Mouse (Mus musculus) limb, embryonic 13.5 days (tissue): ENCODE results near the gene Ddx47. TPM values are rescaled to one million over a fixed set of nuclear protein-coding genes. Genes with fewer than 3 reads are reported as not detected.

Source experiments
- ATAC-seq: fragments of 200-750 bp; cut with Nextera tagmentation; 2 replicates; pipeline ENCODE4 v1.8.0; 2017; ENCODE audit warnings: low read depth, moderate number of reproducible peaks, moderate TSS enrichment; ENCODE audit not compliant: low FRiP score
- H3K27ac ChIP-seq: fragments of 300-500 bp; sonication (generic); 2 replicates; pipeline ENCODE4 v1.5.1; 2015; ENCODE audit warnings: inconsistent platforms, mild to moderate bottlenecking, moderate library complexity
- H3K27me3 ChIP-seq: fragments of 300-500 bp; sonication (generic); 2 replicates; pipeline ENCODE4 v1.6.1; 2015; ENCODE audit warnings: mild to moderate bottlenecking, inconsistent platforms
- H3K36me3 ChIP-seq: fragments of 300-500 bp; sonication (generic); 2 replicates; pipeline ENCODE4 v1.6.1; 2015; ENCODE audit warnings: inconsistent platforms, mild to moderate bottlenecking, moderate library complexity
- H3K4me1 ChIP-seq: fragments of 300-500 bp; sonication (generic); 2 replicates; pipeline ENCODE4 v1.6.1; 2015; ENCODE audit warnings: inconsistent platforms
- H3K4me2 ChIP-seq: fragments of 300-500 bp; sonication (generic); replicated peaks from 2 replicates; pipeline ENCODE4 v1.6.1; 2015; ENCODE audit warnings: inconsistent platforms, mild to moderate bottlenecking, moderate library complexity
- H3K4me3 ChIP-seq: fragments of 300-500 bp; sonication (generic); 2 replicates; pipeline ENCODE4 v1.5.1; 2015; ENCODE audit warnings: moderate library complexity, mild to moderate bottlenecking, inconsistent platforms
- H3K9ac ChIP-seq: fragments of 300-500 bp; sonication (generic); 2 replicates; pipeline ENCODE4 v1.6.1; 2015; ENCODE audit warnings: mild to moderate bottlenecking, inconsistent platforms
- H3K9me3 ChIP-seq: fragments of 300-500 bp; sonication (generic); 2 replicates; pipeline ENCODE4 v1.6.1; 2016; ENCODE audit warnings: inconsistent platforms
- WGBS: fragments of 180-500 bp; shearing (Covaris S2); methylation state at CpG from one replicate; pipeline ENCODE4 v1.1.7; 2015; 5-methylcytosine and 5-hydroxymethylcytosine counted together
- polyA plus RNA-seq: library from polyadenylated mRNA; unstranded; fragments of >200 nt; fragmentation: Nextera tagmentation; extraction: Ambion mirVana; gene quantifications from 2 replicates; pipeline ENCODE4 v1.2.1, GENCODE M21; 2015

Ddx47 gene
- polyA plus RNA-seq, 1 experiment from 2014 or later = 120 TPM

DNA sequence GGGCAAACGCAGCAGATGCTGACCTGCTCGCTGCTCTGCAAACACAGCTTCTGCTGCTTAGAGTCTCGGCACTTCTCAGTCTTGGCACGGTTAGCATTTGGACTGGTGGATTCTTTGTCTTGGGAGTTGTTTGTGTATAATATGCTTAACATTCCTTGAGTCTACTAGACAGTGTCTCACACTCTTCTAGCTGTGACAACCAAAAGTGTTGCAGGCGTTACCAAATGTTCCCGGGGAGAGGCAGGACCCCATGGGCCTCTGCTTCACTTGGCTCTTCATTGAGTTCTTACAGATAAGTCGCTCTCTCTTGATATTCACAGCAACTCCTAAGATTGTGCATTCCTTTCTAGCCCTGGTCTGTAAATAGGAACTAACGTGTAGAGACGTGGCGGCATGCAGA lies 8.2 kb downstream of the Ddx47 start:
- H3K36me3 ChIP-seq = peaks cover 98% of the 10 kb centered on the region
- no peak overlapping the region for H3K9ac ChIP-seq
- no peak overlapping the region for H3K4me3 ChIP-seq
- 91% methylated on average over 10 of the region's 10 CpGs for WGBS
- no peak for ATAC-seq
- no peaks in the 10 kb centered on the region for H3K4me1 ChIP-seq
- H3K27me3 ChIP-seq = no peaks in the 10 kb centered on the region
- H3K27ac ChIP-seq = no peak overlapping the region
- H3K4me2 ChIP-seq = no peak overlapping the region
- no peaks in the 10 kb centered on the region for H3K9me3 ChIP-seq

DNA sequence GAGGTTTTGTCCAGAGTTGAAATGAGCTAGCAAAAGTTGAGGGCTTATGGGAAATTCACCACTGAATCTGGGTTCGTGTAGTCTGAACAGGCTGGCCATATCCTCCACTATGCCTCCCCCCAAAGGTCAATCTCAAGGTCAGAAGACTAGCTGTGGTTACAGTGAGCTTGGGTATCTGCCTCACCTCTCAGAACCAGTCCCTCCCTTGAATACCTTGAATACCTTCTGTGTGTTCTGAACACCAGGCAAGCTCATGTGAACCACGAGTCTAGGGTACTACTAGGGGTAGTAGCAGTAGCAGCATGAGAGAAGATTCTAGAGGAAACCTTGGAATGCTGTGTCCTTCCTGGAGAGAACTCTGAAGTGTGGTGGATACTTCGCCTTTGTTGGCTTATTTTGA lies 10.2 kb downstream of the Ddx47 start:
- no peak for ATAC-seq
- Histone ChIP-seq H3K9ac (no peak overlapping the region), H3K4me2 (no peak overlapping the region), H3K4me3 (no peak overlapping the region), H3K4me1 (no peaks in the 10 kb centered on the region), H3K27me3 (no peaks in the 10 kb centered on the region), H3K9me3 (no peaks in the 10 kb centered on the region), H3K36me3 (peaks cover 84% of the 10 kb centered on the region), H3K27ac (no peak overlapping the region)
- 86% methylated on average over 3 of the region's 3 CpGs for WGBS

DNA sequence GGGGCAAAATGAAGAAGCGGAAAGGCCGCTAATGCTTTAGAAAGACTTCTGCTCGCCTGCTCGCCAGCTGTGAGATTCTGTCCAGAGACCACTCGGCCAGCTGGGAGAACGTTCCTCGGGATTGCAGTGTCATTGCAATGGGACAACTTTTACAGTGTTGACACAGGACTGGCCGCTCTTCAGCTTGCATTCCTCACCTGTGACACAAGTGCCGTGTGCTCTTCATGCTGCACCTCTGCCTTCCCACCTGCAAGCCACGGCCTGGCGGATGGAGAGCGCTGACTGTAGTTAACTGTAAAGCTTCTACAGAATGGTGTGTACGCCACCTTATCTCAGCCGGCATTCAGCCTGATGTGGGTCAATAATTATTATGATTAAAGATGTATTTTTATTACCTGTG lies 12.0 kb downstream of the Ddx47 start:
- no peak for ATAC-seq
- H3K9ac ChIP-seq = no peak overlapping the region
- 91% methylated on average over 14 of the region's 14 CpGs for WGBS
- H3K4me1 ChIP-seq = no peaks in the 10 kb centered on the region
- no peak overlapping the region for H3K4me2 ChIP-seq
- H3K27me3 ChIP-seq = no peaks in the 10 kb centered on the region
- no peak overlapping the region for H3K4me3 ChIP-seq
- H3K36me3 ChIP-seq = peaks cover 67% of the 10 kb centered on the region
- H3K27ac ChIP-seq = no peak overlapping the region
- H3K9me3 ChIP-seq = no peaks in the 10 kb centered on the region

DNA sequence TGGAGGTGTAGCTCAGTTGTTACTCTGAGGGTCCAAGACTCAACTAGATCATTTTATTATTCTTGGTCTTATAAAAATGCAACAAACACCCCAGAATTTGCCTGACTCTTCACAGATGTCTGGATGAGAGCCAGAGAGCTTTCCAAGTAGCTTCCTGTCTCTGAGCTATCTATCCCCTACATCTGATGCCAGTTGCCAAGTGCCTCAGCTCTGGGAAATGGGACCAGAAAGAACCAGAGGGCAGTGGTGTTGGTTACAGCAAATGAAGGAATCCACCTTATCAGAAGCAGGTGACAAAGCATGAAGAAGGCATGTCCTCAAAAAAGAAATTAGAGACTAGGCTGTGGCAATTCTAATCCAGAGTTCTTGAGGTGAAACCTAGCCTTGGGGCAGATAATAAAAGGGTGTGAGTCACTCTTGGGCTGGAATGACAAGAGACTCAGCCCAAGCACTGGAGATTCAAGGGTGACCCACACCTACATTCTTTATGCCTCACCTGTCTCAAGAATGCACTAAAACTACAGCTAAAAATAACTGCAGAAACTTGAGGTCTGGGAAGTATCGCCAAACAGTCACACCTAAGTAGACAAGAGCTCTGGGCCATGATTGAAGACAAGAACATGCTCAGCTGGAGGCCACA lies 13.5 kb downstream of the Ddx47 start:
- H3K36me3 ChIP-seq = peaks cover 52% of the 10 kb centered on the region

GRCm38 (mm10) chr6:135026232-135026631 lies 14.8 kb downstream of the Ddx47 start:
- Histone ChIP-seq H3K36me3 (peaks cover 38% of the 10 kb centered on the region), H3K4me2 (no peak overlapping the region), H3K9me3 (no peaks in the 10 kb centered on the region), H3K27ac (no peak overlapping the region), H3K4me3 (no peak overlapping the region), H3K4me1 (peaks cover 3% of the 10 kb centered on the region; the same call in 1 of the 2 replicates), H3K9ac (no peak overlapping the region), H3K27me3 (no peaks in the 10 kb centered on the region)
- ATAC-seq = no peak
- WGBS = 14% methylated on average over 3 of the region's 3 CpGs

More for the DNA sequence above, 13.5 kb downstream of the Ddx47 start:
- Histone ChIP-seq H3K27me3 (no peaks in the 10 kb centered on the region), H3K4me3 (no peak overlapping the region), H3K27ac (no peak overlapping the region), H3K9me3 (no peaks in the 10 kb centered on the region), H3K4me2 (no peak overlapping the region), H3K9ac (no peak overlapping the region), H3K4me1 (peaks cover 3% of the 10 kb centered on the region; the same call in 1 of the 2 replicates)
- no peak for ATAC-seq
- WGBS = 91% methylated on average over 1 of the region's 1 CpGs

DNA sequence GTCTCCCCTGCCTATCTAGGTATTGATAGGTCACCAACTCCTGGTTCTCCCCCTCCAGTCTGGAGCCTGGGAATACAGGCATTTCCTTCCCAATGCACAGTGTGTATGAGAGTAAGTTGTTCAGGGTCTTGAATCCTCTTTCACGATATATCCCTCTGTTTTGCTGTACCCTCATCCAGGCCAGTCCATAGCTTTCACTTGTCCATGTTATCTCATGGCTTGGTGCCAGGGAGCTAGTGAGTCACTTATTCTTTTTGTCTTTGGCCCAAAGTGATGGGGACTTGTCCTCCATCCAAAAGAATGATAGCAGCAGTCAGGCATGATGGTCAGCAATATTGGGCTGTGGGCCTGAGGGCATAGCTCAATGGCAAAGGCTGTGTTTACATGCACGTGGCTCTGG lies 15.3 kb downstream of the Ddx47 start:
- ATAC-seq = no peak
- Histone ChIP-seq H3K9ac (no peak overlapping the region), H3K36me3 (peaks cover 33% of the 10 kb centered on the region)

GRCm38 (mm10) chr6:135029246-135029645 lies 17.8 kb downstream of the Ddx47 start:
- Histone ChIP-seq H3K9me3 (no peaks in the 10 kb centered on the region), H3K27ac (no peak overlapping the region), H3K4me2 (no peak overlapping the region), H3K4me3 (no peak overlapping the region), H3K27me3 (no peaks in the 10 kb centered on the region), H3K36me3 (peaks cover 11% of the 10 kb centered on the region), H3K9ac (no peak overlapping the region), H3K4me1 (peaks cover 3% of the 10 kb centered on the region; the same call in 1 of the 2 replicates)
- no peak for ATAC-seq
- 29% methylated on average over 4 of the region's 4 CpGs for WGBS

More for the DNA sequence above, 15.3 kb downstream of the Ddx47 start:
- Histone ChIP-seq H3K4me1 (peaks cover 3% of the 10 kb centered on the region; the same call in 1 of the 2 replicates), H3K27ac (no peak overlapping the region), H3K9me3 (no peaks in the 10 kb centered on the region), H3K4me3 (no peak overlapping the region), H3K4me2 (no peak overlapping the region), H3K27me3 (no peaks in the 10 kb centered on the region)
- WGBS = 85% methylated on average over 2 of the region's 2 CpGs

- no peaks in the 10 kb centered on the region for H3K9me3 ChIP-seq
- no peaks in the 10 kb centered on the region for H3K36me3 ChIP-seq
- H3K27ac ChIP-seq = no peak overlapping the region
- H3K4me3 ChIP-seq = no peak overlapping the region
- 56% methylated on average over 3 of the region's 3 CpGs for WGBS
- no peak for ATAC-seq
- no peak overlapping the region for H3K4me2 ChIP-seq
- peaks cover 25% of the 10 kb centered on the region for H3K27me3 ChIP-seq
- H3K9ac ChIP-seq = no peak overlapping the region
- H3K4me1 ChIP-seq = peaks cover 9% of the 10 kb centered on the region; the same call in 1 of the 2 replicates
These were observed 27.3 kb downstream of the Ddx47 start for GRCm38 (mm10) chr6:135038674-135039073.

DNA sequence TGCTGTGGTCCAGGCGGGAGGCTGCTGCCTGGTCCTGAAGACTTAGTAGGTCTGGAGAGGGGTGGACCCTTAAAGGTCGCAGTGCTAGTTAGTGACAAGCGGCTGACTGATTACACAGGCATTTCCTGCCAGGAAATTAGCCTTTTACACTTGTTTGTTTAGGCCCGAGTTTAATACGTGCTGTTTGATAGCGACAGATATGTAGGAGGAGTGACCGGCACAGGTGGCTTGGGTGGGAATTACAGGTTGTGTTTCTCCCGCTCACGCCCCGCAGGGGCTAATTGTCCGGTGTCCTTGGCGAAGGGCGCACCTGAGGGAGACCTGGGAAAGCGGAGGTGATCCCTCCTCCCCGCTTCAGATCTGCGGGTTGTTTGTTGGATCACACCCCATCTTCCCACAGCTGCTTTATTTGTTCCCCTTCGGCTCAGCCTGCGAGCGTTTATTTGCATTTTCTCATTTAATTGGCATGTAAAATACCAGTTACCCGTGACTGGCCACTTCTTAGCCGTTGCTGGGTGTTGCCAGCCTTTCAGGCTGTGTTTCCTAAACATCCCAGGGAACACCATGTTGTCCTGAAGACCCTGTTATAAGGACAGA lies 29.0 kb downstream of the Ddx47 start:
- under 1% methylated on average over 21 of the region's 21 CpGs for WGBS

DNA sequence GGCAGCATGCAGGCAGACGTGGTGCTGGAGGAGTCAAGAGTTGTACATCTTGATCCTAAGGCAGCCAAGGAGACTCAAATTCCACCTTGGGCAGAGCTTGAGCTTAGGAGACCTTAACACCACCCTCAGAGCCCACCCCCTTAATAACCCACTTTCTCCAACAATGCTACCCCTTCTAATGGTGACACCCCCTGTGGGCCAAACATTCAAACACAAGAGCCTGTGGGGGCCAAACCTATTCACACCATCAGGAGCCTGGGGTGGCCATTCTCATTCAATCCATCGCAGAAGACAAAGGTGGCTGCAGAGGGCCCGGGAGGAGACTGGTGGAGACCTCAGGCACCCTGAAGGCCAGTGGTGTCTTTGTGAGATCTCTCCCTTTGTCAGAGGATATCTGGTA lies 30.5 kb downstream of the Ddx47 start:
- Histone ChIP-seq H3K27me3 (peaks cover 25% of the 10 kb centered on the region), H3K4me1 (peaks cover 9% of the 10 kb centered on the region; the same call in 1 of the 2 replicates), H3K9ac (no peak overlapping the region), H3K4me2 (no peak overlapping the region), H3K27ac (no peak overlapping the region), H3K9me3 (no peaks in the 10 kb centered on the region), H3K4me3 (no peak overlapping the region), H3K36me3 (no peaks in the 10 kb centered on the region)
- WGBS = 82% methylated on average over 3 of the region's 3 CpGs
- no peak for ATAC-seq

More for the DNA sequence above, 29.0 kb downstream of the Ddx47 start:
- H3K9ac ChIP-seq = no peak overlapping the region
- H3K4me1 ChIP-seq = peaks cover 9% of the 10 kb centered on the region; the same call in 1 of the 2 replicates
- no peaks in the 10 kb centered on the region for H3K36me3 ChIP-seq
- H3K27me3 ChIP-seq = peaks cover 25% of the 10 kb centered on the region
- ATAC-seq = no peak
- peak overlapping the region; percentile 16 for H3K4me3 ChIP-seq
- H3K27ac ChIP-seq = no peak overlapping the region
- peak overlapping the region; percentile 50 for H3K4me2 ChIP-seq
- no peaks in the 10 kb centered on the region for H3K9me3 ChIP-seq

- Histone ChIP-seq H3K4me1 (0 out of 2 replicates have a peak, but pooled peaks cover 3% of the 10 kb centered on the region), H3K36me3 (no peaks in the 10 kb centered on the region), H3K27me3 (peaks cover 5% of the 10 kb centered on the region), H3K4me3 (no peak overlapping the region), H3K9me3 (no peaks in the 10 kb centered on the region), H3K27ac (no peak overlapping the region), H3K9ac (no peak overlapping the region), H3K4me2 (no peak overlapping the region)
- no peak for ATAC-seq
- WGBS = 73% methylated on average over 9 of the region's 9 CpGs
These were observed 35.9 kb downstream of the Ddx47 start for GRCm38 (mm10) chr6:135047276-135047675.

- 0 out of 2 replicates have a peak, but pooled peaks cover 3% of the 10 kb centered on the region for H3K4me1 ChIP-seq
These were observed 37.1 kb downstream of the Ddx47 start for GRCm38 (mm10) chr6:135048509-135048908.

More at GRCm38 (mm10) chr6:135048509-135048908, 37.1 kb downstream of the Ddx47 start:
- Histone ChIP-seq H3K9ac (no peak overlapping the region), H3K9me3 (no peaks in the 10 kb centered on the region), H3K4me3 (no peak overlapping the region), H3K27me3 (peaks cover 5% of the 10 kb centered on the region), H3K36me3 (no peaks in the 10 kb centered on the region), H3K27ac (no peak overlapping the region), H3K4me2 (no peak overlapping the region)
- WGBS = 63% methylated on average over 6 of the region's 6 CpGs
- no peak for ATAC-seq
